Mouse (Mus musculus): Measurements from ENCODE around the gene Tmtc1. TPM values are rescaled to one million over a fixed set of nuclear protein-coding genes. Genes with fewer than 3 reads are reported as not detected.

Tmtc1 gene
- polyA plus RNA-seq, 1 experiment from 2014 or later, result 0.98 TPM

DNA sequence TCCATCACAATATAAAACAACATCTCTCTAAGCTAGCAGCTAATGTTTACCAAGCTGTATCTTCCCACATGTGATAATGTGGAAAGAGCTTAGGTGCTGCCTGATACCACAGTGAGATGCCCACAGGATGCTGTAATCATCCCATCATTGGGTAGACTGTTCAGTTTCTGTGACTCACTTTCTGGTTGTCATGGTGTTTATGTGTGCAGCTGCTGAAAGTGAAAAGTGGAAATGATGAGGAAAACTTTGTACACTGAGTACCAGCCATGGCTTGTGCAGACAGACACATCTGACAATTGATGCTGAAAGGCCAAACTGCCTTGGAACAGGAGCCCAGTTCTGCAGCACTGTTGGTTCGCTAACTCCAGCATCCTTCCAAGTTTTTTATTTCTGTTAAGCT, 204.9 kb downstream of the Tmtc1 start:
- Histone ChIP-seq H3K27ac (ENCODE audit: low read depth, low read length) (no peak overlapping the region), H3K4me2 (no peak overlapping the region), H3K9me3 (ENCODE audit: control insufficient read depth, low read length) (no peaks in the 10 kb centered on the region), H3K27me3 (ENCODE audit: control insufficient read depth, insufficient read depth, low read length) (no peaks in the 10 kb centered on the region), H3K4me1 (ENCODE audit: control insufficient read depth, insufficient read depth, low read length) (no peaks in the 10 kb centered on the region), H3K9ac (ENCODE audit: low read length) (no peak overlapping the region), H3K36me3 (ENCODE audit: control insufficient read depth, insufficient read depth, low read length) (no peaks in the 10 kb centered on the region), H3K4me3 (ENCODE audit: low read depth, low read length) (no peak overlapping the region)
- DNase-seq (ENCODE audit: low spot score, missing footprints) (no peak), ATAC-seq (ENCODE audit: low FRiP score) (no peak)
- WGBS, result 85% methylated on average over 1 of the region's 1 CpGs

GRCm38 (mm10) chr6:148237453-148237852, 206.7 kb downstream of the Tmtc1 start:
- ATAC-seq (ENCODE audit: low FRiP score) (no peak), DNase-seq (ENCODE audit: low spot score, missing footprints) (no peak)
- H3K4me1 ChIP-seq (ENCODE audit: control insufficient read depth, insufficient read depth, low read length), result no peaks in the 10 kb centered on the region
- H3K4me3 ChIP-seq (ENCODE audit: low read depth, low read length), result no peak overlapping the region
- no peaks in the 10 kb centered on the region for H3K9me3 ChIP-seq (ENCODE audit: control insufficient read depth, low read length)
- WGBS, result 47% methylated on average over 5 of the region's 5 CpGs
- H3K4me2 ChIP-seq, result no peak overlapping the region
- H3K27ac ChIP-seq (ENCODE audit: low read depth, low read length), result no peak overlapping the region
- no peak overlapping the region for H3K9ac ChIP-seq (ENCODE audit: low read length)
- no peaks in the 10 kb centered on the region for H3K36me3 ChIP-seq (ENCODE audit: control insufficient read depth, insufficient read depth, low read length)
- H3K27me3 ChIP-seq (ENCODE audit: control insufficient read depth, insufficient read depth, low read length), result no peaks in the 10 kb centered on the region

- Histone ChIP-seq H3K36me3 (ENCODE audit: control insufficient read depth, insufficient read depth, low read length) (no peaks in the 10 kb centered on the region), H3K4me3 (ENCODE audit: low read depth, low read length) (no peak overlapping the region), H3K9ac (ENCODE audit: low read length) (no peak overlapping the region), H3K4me1 (ENCODE audit: control insufficient read depth, insufficient read depth, low read length) (no peaks in the 10 kb centered on the region), H3K9me3 (ENCODE audit: control insufficient read depth, low read length) (no peaks in the 10 kb centered on the region), H3K4me2 (no peak overlapping the region), H3K27me3 (ENCODE audit: control insufficient read depth, insufficient read depth, low read length) (no peaks in the 10 kb centered on the region), H3K27ac (ENCODE audit: low read depth, low read length) (no peak overlapping the region)
- ATAC-seq (ENCODE audit: low FRiP score), result no peak
- WGBS, result 80% methylated on average over 3 of the region's 3 CpGs
- no peak for DNase-seq (ENCODE audit: low spot score, missing footprints)
Measured at GRCm38 (mm10) chr6:148234105-148234828, 209.9 kb downstream of the Tmtc1 start.

DNA sequence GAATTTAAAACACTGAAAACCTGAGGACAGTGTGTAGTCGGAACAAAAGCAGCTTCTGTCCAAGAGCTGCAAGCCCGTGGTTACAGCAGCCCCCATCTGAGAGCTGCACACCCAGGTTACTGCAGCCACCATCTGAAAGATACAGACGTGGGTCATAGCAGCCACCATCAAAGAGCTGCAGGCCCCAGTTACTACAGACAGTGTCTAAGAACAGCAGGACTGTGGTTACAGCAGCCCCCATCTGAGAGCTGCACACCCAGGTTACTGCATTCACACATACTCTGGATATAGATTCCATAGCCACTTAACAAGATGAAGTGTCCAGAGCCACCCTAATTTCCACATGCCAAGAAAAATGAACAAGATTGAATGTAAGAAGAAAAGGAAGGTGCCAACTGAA, 216.6 kb downstream of the Tmtc1 start:
- H3K4me1 ChIP-seq (ENCODE audit: control insufficient read depth, insufficient read depth, low read length), result no peaks in the 10 kb centered on the region
- H3K27me3 ChIP-seq (ENCODE audit: control insufficient read depth, insufficient read depth, low read length), result no peaks in the 10 kb centered on the region
- H3K36me3 ChIP-seq (ENCODE audit: control insufficient read depth, insufficient read depth, low read length), result no peaks in the 10 kb centered on the region
- no peak for ATAC-seq (ENCODE audit: low FRiP score)
- H3K4me3 ChIP-seq (ENCODE audit: low read depth, low read length), result no peak overlapping the region
- no peak overlapping the region for H3K4me2 ChIP-seq
- H3K27ac ChIP-seq (ENCODE audit: low read depth, low read length), result no peak overlapping the region
- DNase-seq (ENCODE audit: low spot score, missing footprints), result no peak
- no peak overlapping the region for H3K9ac ChIP-seq (ENCODE audit: low read length)
- WGBS, result 69% methylated on average over 3 of the region's 3 CpGs
- H3K9me3 ChIP-seq (ENCODE audit: control insufficient read depth, low read length), result no peaks in the 10 kb centered on the region

DNA sequence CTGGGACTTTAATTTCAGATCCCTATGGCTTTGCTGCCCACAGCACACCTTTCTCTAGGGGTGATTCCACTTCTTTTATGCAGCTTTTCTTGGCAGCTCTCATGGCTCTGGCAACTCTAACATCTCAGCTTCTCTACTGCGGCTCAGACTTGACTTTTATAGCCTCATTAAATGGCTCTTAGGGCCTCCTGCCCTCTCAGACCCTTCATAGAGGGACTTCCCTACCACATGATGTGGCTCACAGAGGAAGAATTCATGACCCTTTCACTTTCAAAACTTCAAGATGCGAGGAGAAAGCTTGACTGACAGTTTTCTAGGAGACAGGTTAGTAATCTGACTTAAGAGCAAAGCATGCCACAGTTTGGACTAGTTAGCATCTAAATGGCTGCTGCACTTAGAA, 221.5 kb downstream of the Tmtc1 start:
- ATAC-seq (ENCODE audit: low FRiP score), result no peak
- 75% methylated on average over 2 of the region's 2 CpGs for WGBS
- H3K4me1 ChIP-seq (ENCODE audit: control insufficient read depth, insufficient read depth, low read length), result no peaks in the 10 kb centered on the region

GRCm38 (mm10) chr6:148218235-148219076, 225.7 kb downstream of the Tmtc1 start:
- Histone ChIP-seq H3K9ac (ENCODE audit: low read length) (no peak overlapping the region), H3K4me2 (no peak overlapping the region), H3K9me3 (ENCODE audit: control insufficient read depth, low read length) (no peaks in the 10 kb centered on the region), H3K4me3 (ENCODE audit: low read depth, low read length) (no peak overlapping the region), H3K4me1 (ENCODE audit: control insufficient read depth, insufficient read depth, low read length) (no peaks in the 10 kb centered on the region), H3K27me3 (ENCODE audit: control insufficient read depth, insufficient read depth, low read length) (no peaks in the 10 kb centered on the region), H3K36me3 (ENCODE audit: control insufficient read depth, insufficient read depth, low read length) (no peaks in the 10 kb centered on the region), H3K27ac (ENCODE audit: low read depth, low read length) (no peak overlapping the region)
- ATAC-seq (ENCODE audit: low FRiP score) (no peak), DNase-seq (ENCODE audit: low spot score, missing footprints) (no peak)
- 82% methylated on average over 2 of the region's 2 CpGs for WGBS

More for the DNA sequence above, 221.5 kb downstream of the Tmtc1 start:
- DNase-seq (ENCODE audit: low spot score, missing footprints), result no peak
- H3K9ac ChIP-seq (ENCODE audit: low read length), result no peak overlapping the region
- H3K4me2 ChIP-seq, result no peak overlapping the region
- H3K27ac ChIP-seq (ENCODE audit: low read depth, low read length), result no peak overlapping the region
- H3K36me3 ChIP-seq (ENCODE audit: control insufficient read depth, insufficient read depth, low read length), result no peaks in the 10 kb centered on the region
- H3K9me3 ChIP-seq (ENCODE audit: control insufficient read depth, low read length), result no peaks in the 10 kb centered on the region
- H3K4me3 ChIP-seq (ENCODE audit: low read depth, low read length), result no peak overlapping the region
- H3K27me3 ChIP-seq (ENCODE audit: control insufficient read depth, insufficient read depth, low read length), result no peaks in the 10 kb centered on the region

GRCm38 (mm10) chr6:148216752-148217151, 227.4 kb downstream of the Tmtc1 start:
- ATAC-seq (ENCODE audit: low FRiP score) (no peak), DNase-seq (ENCODE audit: low spot score, missing footprints) (no peak)
- no peaks in the 10 kb centered on the region for H3K36me3 ChIP-seq (ENCODE audit: control insufficient read depth, insufficient read depth, low read length)
- peaks cover 3% of the 10 kb centered on the region; the same call in 1 of the 2 replicates for H3K4me1 ChIP-seq (ENCODE audit: control insufficient read depth, insufficient read depth, low read length)
- 92% methylated on average over 4 of the region's 4 CpGs for WGBS
- no peak overlapping the region for H3K4me2 ChIP-seq
- no peak overlapping the region; the same call in 1 of the 2 replicates for H3K27ac ChIP-seq (ENCODE audit: low read depth, low read length)
- H3K9ac ChIP-seq (ENCODE audit: low read length), result no peak overlapping the region
- H3K4me3 ChIP-seq (ENCODE audit: low read depth, low read length), result no peak overlapping the region
- H3K27me3 ChIP-seq (ENCODE audit: control insufficient read depth, insufficient read depth, low read length), result no peaks in the 10 kb centered on the region
- H3K9me3 ChIP-seq (ENCODE audit: control insufficient read depth, low read length), result no peaks in the 10 kb centered on the region

DNA sequence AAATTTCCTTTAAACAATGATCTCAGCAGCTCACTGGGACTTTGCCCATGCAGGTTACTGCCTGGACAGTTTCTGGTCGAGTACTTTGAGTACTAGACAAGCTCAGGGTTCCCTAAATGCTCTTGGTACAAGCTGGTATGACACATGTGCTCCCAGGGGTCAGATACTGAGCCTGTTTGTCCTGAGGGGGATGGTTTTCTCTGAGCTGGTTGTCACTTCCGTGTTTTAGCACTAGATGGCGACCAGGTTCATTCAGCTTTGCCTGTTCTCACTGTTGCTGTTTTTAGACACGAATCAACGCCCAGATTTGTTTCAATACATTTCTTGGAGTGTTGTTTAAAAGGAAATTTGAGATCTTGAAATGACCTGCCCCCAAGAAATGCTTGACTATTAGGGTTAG, 229.4 kb downstream of the Tmtc1 start:
- H3K36me3 ChIP-seq (ENCODE audit: control insufficient read depth, insufficient read depth, low read length), result no peaks in the 10 kb centered on the region
- H3K9me3 ChIP-seq (ENCODE audit: control insufficient read depth, low read length), result no peaks in the 10 kb centered on the region
- H3K27ac ChIP-seq (ENCODE audit: low read depth, low read length), result no peak overlapping the region
- DNase-seq (ENCODE audit: low spot score, missing footprints), result peak; percentile 93
- peaks cover 12% of the 10 kb centered on the region for H3K4me1 ChIP-seq (ENCODE audit: control insufficient read depth, insufficient read depth, low read length)
- H3K4me2 ChIP-seq, result no peak overlapping the region
- 23% methylated on average over 5 of the region's 5 CpGs for WGBS
- H3K9ac ChIP-seq (ENCODE audit: low read length), result no peak overlapping the region
- no peak for ATAC-seq (ENCODE audit: low FRiP score)
- no peak overlapping the region for H3K4me3 ChIP-seq (ENCODE audit: low read depth, low read length)
- H3K27me3 ChIP-seq (ENCODE audit: control insufficient read depth, insufficient read depth, low read length), result no peaks in the 10 kb centered on the region

Measured in midbrain, embryonic 11.5 days (tissue).